Mouse (Mus musculus) Muller cell, postnatal 12 days (primary cell): ENCODE data around the gene Nfatc3.

Experiments
- DNase-seq: peaks from one replicate; pipeline ENCODE4 v3.0.0-alpha.2; 2015; ENCODE audit errors: inconsistent ontology term

Gene Nfatc3

DNA sequence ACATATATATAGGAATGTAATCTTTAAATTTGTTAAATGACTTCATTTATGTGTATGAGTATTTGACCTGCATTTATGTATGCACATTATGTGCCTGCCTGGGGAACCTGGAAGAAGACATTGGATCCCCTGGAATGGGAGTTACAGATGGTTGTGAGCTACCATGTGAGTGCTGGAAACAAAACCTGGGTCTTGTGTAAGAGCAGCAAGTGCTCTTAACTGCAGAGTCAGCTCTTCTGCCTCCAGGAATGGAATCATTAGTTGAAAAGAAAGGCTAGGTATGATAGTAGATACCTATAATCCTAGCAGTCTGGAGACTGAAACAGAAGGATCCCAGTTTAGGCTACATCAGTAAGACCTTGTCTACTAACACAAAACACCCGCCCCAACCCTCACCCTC, 67.4 kb downstream of the Nfatc3 start:
- DNase-seq, result no peak

- no peak for DNase-seq
Measured at GRCm38 (mm10) chr8:106127054-106127453, 68.4 kb downstream of the Nfatc3 start.

DNA sequence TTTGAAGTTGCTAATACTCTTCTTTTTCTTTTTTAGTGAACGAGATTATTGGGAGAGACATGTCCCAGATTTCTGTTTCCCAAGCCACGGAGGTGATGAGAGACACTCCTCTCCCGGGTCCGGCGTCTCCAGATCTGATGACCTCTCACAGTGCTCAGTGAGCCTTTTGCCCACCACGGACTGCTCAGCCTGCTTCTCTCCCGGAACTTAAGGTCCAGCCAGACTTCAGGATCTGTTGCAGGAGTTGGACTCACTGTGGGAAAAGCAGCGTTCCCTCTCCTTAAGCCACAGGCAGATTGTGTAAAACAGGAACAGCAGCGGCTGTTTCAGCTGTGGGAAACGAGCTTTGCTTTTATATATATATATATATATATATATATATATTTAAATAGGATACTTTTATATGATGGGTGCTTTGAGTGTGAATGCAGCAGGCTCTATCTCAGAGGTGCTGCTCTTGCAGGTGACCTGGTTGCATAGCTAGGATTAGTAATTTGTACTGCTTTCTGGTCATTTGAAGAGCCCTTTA, 69.3 kb downstream of the Nfatc3 start:
- DNase-seq, result no peak

GRCm38 (mm10) chr8:106129232-106129930, 70.7 kb downstream of the Nfatc3 start:
- DNase-seq, result no peak

GRCm38 (mm10) chr8:106129997-106130396, 71.4 kb downstream of the Nfatc3 start:
- DNase-seq, result no peak

GRCm38 (mm10) chr8:106130505-106130904, 71.9 kb downstream of the Nfatc3 start:
- no peak for DNase-seq

DNA sequence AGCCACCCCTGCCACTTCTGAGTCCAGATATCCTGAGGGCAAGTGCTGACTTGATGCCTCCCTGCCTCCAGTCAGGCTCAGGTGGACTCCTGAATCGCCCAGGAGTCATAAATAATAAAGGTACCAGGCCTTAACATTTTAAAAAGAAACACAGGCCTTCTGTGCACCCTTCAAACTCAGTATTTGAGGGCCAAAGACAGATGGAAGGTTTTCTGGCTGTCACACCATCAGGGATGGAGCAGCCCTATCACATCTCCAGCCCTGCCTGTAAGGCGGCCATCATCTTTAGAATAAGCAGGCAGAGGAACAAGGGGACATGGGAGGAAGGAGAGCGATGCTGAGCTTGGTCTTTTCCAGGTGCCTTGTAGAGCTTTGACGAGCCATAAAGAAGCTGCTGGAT, 72.4 kb downstream of the Nfatc3 start:
- DNase-seq, result no peak

- no peak for DNase-seq
Measured at GRCm38 (mm10) chr8:106131488-106132222, 73.0 kb downstream of the Nfatc3 start.

GRCm38 (mm10) chr8:106132356-106132755, 73.7 kb downstream of the Nfatc3 start:
- DNase-seq, result no peak

GRCm38 (mm10) chr8:106133526-106133925, 74.9 kb downstream of the Nfatc3 start:
- DNase-seq, result no peak

GRCm38 (mm10) chr8:106133946-106134345, 75.3 kb downstream of the Nfatc3 start:
- no peak for DNase-seq

DNA sequence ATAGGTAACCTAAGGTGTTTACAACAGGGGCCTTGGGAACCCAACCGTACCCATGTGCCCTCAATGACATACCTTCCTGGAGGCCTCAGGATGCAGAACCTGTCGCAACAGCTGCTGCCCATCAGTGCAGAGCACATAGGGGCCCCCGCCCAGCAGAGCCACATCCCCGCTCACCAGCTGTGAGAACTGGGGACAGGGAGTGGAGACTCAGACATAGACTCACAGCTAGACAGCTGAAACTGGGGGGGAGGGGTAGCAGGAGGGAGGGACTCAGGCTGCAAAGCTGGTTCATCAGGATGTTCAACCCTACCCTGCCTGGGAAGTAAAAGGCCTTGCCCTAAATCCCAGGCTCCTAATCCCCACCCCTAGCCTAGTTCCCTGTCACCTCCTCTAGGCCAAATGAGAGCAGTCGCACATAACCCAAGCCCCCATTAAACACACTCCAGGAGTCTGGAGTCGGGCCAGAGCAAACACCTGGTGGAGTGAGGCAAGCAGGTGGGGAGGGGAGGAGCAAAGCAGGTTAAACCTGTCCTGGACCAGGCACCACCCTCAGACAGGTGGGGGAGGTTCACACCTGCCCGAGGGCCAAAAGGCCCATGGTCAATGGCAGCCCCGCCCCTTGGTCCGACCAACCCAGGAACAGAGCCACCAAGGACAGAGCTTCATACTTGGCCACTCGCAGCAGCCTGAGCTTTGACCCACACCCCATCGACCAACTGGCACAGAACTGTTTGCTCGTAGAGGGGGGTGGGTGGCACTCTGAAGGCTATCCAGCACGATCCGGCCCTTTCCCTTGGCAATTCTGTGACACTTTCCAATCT, 76.3 kb downstream of the Nfatc3 start:
- no peak for DNase-seq

GRCm38 (mm10) chr8:106135672-106136071, 77.0 kb downstream of the Nfatc3 start:
- no peak for DNase-seq

DNA sequence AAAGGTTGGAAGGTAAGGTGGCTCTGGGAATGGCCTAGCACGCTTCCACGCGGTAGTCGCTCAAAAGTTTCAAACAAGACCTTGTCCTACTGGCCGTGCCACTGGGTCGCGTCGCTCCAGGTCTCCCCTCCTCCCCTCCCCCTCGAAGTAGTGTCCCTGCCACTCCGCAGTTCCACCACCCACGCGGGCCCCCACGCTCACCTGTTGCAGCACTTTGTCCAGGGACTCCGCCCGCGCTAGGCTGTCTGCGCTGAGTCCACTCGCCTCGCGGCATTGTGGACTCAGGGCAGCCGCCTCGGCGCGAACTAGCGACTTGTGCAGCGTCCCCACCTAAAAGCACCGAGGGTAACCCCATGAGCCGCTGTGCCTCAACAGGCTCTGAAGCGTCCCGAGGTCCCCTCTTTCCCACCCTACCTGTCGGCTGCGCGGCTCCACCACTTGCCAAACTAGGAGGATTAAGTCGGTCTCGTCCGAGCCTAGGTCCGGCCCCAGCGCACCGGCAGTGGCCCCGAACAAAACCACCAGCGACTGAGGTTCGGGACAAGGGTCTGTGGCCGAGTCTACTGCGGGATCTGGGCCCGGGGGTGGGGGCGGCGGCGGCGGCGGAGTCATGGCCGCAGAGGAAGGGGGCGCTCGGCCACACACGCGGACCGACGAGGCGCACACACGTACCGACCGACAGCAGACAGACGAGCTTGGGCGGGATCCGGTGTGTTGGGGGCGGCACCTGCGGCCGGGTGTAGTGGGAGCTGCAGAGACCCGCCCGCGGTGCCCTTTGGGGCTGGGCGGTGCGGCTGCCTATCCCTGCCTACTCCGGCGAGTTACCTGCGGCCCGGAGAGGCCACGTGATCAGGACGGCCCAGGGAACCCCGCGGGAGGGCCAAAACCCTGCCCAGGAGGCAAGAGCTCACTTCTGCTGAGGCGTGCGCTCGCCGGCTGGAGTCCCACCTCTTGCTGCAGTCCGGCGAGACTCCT, 77.8 kb downstream of the Nfatc3 start, which contains the start of gene Esrp2:
Gene Esrp2 (minus strand): TSS at position 819 of the 975 bp plus-strand sequence.
- peak; percentile 27 for DNase-seq

DNA sequence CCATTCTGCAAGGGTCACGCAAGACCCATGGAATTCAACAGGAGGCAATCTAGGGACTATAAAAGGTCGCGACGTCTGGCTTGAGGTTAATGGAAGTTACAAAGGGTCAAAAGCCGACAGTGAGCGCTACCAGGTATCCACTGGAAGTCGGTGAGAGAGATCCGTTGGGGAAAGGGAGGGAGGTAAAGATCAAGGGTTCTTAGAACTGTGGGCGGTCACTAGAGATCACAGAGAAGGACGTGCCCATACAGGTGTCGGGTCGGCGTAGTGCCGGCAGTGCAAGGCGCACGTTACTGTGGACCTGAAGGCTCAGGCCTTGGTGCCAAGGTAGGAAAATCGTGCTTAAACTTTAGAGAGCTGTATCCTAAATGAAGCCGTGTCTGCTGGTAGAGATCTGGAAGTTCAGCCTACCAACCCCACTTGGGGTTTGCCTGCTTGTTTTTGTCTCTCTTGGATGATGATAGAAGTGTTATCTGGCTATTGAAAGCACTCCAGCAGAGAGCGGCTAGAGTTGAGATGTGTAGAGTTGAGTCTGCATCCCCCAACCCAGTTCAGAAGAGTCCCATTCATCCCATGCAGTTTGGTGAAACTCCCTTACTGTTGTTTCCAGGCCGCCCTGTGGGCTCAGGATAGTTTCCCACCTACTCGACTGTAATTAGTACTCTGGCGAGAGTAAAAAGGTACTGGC, 78.7 kb downstream of the Nfatc3 start:
- DNase-seq, result no peak

GRCm38 (mm10) chr8:106137906-106138477, 79.4 kb downstream of the Nfatc3 start:
- peak; percentile 82 for DNase-seq

- no peak for DNase-seq
Measured at GRCm38 (mm10) chr8:106138616-106139015, 80.0 kb downstream of the Nfatc3 start.

DNA sequence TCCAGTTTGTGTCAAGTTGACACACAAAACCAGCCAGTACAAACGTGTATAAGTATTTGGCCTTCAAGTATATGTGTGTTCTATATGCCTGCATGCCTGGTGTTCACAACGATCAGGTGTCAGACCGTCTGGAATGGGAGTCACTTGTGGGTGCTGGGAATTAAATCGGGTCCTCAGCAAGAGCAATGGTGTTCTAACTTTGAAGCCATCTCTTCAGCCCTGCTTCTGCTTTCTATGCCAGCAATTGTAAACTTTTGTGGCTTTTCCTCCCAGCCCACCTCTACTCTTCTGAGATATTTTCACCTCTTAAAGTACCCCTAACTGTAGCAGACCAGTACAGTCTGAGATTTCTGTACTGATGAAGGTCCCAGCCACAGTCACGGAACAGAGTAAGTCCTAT, 81.6 kb downstream of the Nfatc3 start:
- DNase-seq, result no peak

- DNase-seq, result peak; percentile 84
Measured at GRCm38 (mm10) chr8:106140769-106141168, 82.1 kb downstream of the Nfatc3 start.

DNA sequence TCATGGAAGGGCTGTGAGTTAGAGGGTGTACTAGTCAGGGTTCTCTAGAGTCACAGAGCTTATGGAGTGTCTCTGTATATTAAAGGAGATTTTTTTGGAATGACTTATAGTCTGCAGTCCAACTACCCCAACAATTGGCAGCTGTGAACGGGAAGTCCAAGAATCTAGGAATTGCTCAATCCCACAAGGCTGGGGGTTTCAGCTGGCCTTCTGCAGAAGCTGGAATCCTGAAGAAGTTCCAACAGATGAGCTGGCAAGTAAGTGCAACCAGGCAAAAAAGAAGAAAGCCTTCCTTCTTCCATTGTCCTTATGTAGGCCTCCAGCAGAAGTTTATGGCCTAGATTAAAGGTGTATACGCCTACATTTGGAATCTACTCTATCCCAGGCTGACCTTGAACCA, 86.7 kb downstream of the Nfatc3 start:
- peak; percentile 14 for DNase-seq
